Mouse (Mus musculus): Measurements from ENCODE around the gene Tm4sf4.

Gene Tm4sf4

DNA sequence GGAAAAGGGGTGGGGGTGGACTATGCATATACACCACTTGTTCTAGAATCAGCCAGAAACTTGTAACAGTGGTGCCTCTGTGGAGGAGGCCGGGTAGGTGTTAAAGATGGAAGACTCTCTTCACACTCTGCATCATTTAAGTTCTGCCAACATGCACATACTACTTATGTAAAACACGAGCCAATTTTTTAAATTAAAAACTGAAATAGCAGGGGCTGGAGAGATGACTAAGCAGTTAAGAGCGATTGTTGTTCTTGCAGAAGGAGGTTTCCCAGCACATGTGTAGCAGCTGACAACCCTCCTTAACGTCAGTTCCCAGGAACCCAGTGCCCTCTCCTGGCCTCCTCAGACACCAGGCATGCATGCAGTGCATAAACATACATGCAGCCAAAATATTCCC is 55.5 kb downstream of the Tm4sf4 start:
- DNase-seq, result peak; percentile 55

DNA sequence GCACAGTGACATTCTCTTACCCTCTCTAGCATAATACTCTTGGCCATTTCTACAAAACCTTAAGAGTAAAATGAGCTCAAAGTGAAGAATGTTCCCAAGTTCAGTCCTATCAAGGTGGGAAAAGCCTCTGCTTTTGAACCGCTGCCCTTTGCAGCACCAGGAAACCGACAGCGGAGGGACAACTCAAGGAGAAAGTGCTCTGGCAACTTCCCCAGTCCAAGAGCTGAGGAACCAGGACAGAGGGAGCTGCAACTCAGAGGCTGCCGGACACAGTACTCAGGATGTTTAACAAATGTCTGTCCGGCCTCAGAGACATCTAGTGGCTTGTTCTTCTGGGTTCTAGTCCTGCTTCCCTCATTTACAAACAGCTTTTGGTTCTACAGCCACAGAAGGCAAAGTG is 56.9 kb downstream of the Tm4sf4 start:
- peak; percentile 92 for DNase-seq

DNA sequence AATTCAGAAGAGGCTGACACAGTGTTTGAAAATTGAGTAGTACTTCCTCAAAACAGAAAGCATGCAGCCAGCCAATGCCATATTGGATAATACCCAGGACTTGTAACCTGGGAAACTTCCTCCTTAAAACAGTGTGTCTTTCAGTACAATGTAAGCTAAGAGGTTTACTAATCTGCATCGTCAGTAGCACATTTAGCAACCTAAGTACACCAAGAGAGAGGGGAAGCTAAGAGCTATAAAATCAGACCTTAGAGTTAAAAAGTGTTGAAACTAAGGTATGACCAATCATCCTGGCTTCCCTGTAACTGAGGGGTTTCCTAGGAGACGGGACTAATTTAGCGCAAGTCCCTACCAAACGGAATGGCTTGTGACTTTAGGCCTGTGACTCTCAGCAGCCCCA is 61.0 kb downstream of the Tm4sf4 start:
- DNase-seq, result peak; percentile 3

DNA sequence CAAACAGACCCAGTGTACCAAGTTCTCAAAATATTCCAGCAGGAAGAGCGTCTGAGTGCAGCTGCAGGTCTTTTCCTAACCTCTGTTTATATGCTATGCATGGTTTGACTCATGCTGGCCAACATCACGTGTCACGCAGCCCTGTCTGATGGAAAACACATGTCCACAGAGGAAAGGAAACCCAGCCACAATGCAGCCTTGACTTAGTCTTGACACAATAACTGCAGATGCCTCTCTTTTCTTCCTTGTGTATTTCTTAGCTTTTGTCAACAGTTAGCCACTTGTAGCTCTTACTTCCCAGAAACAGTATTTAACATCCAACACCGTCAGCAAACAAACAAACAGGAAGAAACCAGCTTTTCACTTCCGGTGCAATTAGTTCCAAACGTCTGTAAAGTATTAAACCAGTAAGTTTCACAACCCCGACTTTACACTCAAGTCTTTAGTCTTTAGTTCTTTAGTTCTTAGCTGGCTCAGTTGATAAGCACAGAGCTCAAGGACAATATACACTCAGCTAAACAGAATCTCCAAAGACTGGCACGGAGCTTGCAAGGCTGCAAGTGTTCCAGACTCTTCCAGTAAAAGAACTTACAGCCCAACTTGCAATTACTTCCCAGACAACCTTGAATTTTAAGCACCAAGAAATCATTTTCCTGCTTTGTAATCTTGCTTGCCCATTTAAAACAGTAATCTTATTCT is 62.5 kb downstream of the Tm4sf4 start:
- peak; percentile 95 for DNase-seq

All from heart, adult 11 months (tissue).